Mouse (Mus musculus): ENCODE results near the gene Rps21. TPM values are rescaled to one million over a fixed set of nuclear protein-coding genes. Genes with fewer than 3 reads are reported as not detected.

Gene Rps21
- polyA plus RNA-seq, 1 experiment, result 3,068 TPM

- WGBS, result 23% methylated on average over 8 of the region's 8 CpGs
- DNase-seq (ENCODE audit: low read depth, low spot score), result peak; percentile 73
These were observed 19.7 kb downstream of the Rps21 start for GRCm38 (mm10) chr2:180276851-180277259.

- no peak for DNase-seq (ENCODE audit: low read depth, low spot score)
- WGBS, result 34% methylated on average over 8 of the region's 8 CpGs
These were observed 20.7 kb downstream of the Rps21 start for GRCm38 (mm10) chr2:180277773-180278320.

- no peak for DNase-seq (ENCODE audit: low read depth, low spot score)
- WGBS, result 84% methylated on average over 8 of the region's 8 CpGs
These were observed 22.1 kb downstream of the Rps21 start for GRCm38 (mm10) chr2:180279321-180279720.

GRCm38 (mm10) chr2:180288966-180289365, 31.8 kb downstream of the Rps21 start:
- 38% methylated on average over 11 of the region's 11 CpGs for WGBS

GRCm38 (mm10) chr2:180289440-180290108, 32.4 kb downstream of the Rps21 start, which contains the start of gene Rbbp8nl:
TSS of gene Rbbp8nl (minus strand) at chr2:180289879.
- 22% methylated on average over 16 of the region's 16 CpGs for whole genome bisulfite sequencing
- DNase-seq (ENCODE audit: low read depth, low spot score), result peak; percentile 79

More at GRCm38 (mm10) chr2:180288966-180289365, 31.8 kb downstream of the Rps21 start:
- no peak for DNase-seq (ENCODE audit: low read depth, low spot score)

GRCm38 (mm10) chr2:180290503-180290902, 33.3 kb downstream of the Rps21 start:
- DNase-seq (ENCODE audit: low read depth, low spot score), result no peak
- WGBS, result 69% methylated on average over 6 of the region's 6 CpGs

GRCm38 (mm10) chr2:180291566-180291965, 34.4 kb downstream of the Rps21 start:
- WGBS, result 43% methylated on average over 5 of the region's 5 CpGs
- DNase-seq (ENCODE audit: low read depth, low spot score), result no peak

- DNase-seq (ENCODE audit: low read depth, low spot score), result no peak
- WGBS, result 42% methylated on average over 4 of the region's 4 CpGs
These were observed 34.8 kb downstream of the Rps21 start for GRCm38 (mm10) chr2:180292026-180292425.

GRCm38 (mm10) chr2:180292906-180293305, 35.7 kb downstream of the Rps21 start:
- 87% methylated on average over 8 of the region's 8 CpGs for WGBS
- DNase-seq (ENCODE audit: low read depth, low spot score), result no peak

GRCm38 (mm10) chr2:180300252-180300651, 43.1 kb downstream of the Rps21 start:
- WGBS, result 32% methylated on average over 2 of the region's 2 CpGs
- no peak for DNase-seq (ENCODE audit: low read depth, low spot score)

GRCm38 (mm10) chr2:180300771-180301170, 43.6 kb downstream of the Rps21 start:
- no peak for DNase-seq (ENCODE audit: low read depth, low spot score)
- 19% methylated on average over 5 of the region's 5 CpGs for WGBS

- no peak for DNase-seq (ENCODE audit: low read depth, low spot score)
- WGBS, result 88% methylated on average over 4 of the region's 4 CpGs
These were observed 45.0 kb downstream of the Rps21 start for GRCm38 (mm10) chr2:180302201-180302600.

GRCm38 (mm10) chr2:180303468-180303867, 46.3 kb downstream of the Rps21 start:
- 88% methylated on average over 12 of the region's 12 CpGs for WGBS
- DNase-seq (ENCODE audit: low read depth, low spot score), result no peak

GRCm38 (mm10) chr2:180304554-180304953, 47.4 kb downstream of the Rps21 start:
- 55% methylated on average over 4 of the region's 4 CpGs for WGBS

GRCm38 (mm10) chr2:180305490-180305889, 48.3 kb downstream of the Rps21 start:
- DNase-seq (ENCODE audit: low read depth, low spot score), result no peak
- 75% methylated on average over 3 of the region's 3 CpGs for WGBS

More at GRCm38 (mm10) chr2:180304554-180304953, 47.4 kb downstream of the Rps21 start:
- no peak for DNase-seq (ENCODE audit: low read depth, low spot score)

- DNase-seq (ENCODE audit: low read depth, low spot score), result no peak
- 73% methylated on average over 2 of the region's 2 CpGs for WGBS
These were observed 48.8 kb downstream of the Rps21 start for GRCm38 (mm10) chr2:180306009-180306408.

GRCm38 (mm10) chr2:180306423-180307168, 49.4 kb downstream of the Rps21 start:
- WGBS, result 71% methylated on average over 8 of the region's 8 CpGs
- DNase-seq (ENCODE audit: low read depth, low spot score), result no peak

- 32% methylated on average over 2 of the region's 2 CpGs for WGBS
- DNase-seq (ENCODE audit: low read depth, low spot score), result no peak
These were observed 50.5 kb downstream of the Rps21 start for GRCm38 (mm10) chr2:180307680-180308079.

Data from large intestine, adult 2 months (tissue).